Mouse (Mus musculus) embryonic facial prominence, embryonic 12.5 days (tissue): Measurements from ENCODE around the gene Galnt10. TPM values are rescaled to one million over a fixed set of nuclear protein-coding genes. Genes with fewer than 3 reads are reported as not detected.

ENCODE experiments used
- ATAC-seq: fragments of 200-750 bp; cut with Nextera tagmentation; 2 replicates; pipeline ENCODE4 v1.8.0; 2017; ENCODE audit not compliant: insufficient number of reproducible peaks, insufficient read depth, low FRiP score, low TSS enrichment
- H3K27ac ChIP-seq: fragments of 300-500 bp; sonication (generic); 2 replicates; pipeline ENCODE4 v1.5.1; 2016; ENCODE audit warnings: mild to moderate bottlenecking
- H3K27me3 ChIP-seq: fragments of 300-500 bp; sonication (generic); 2 replicates; pipeline ENCODE4 v1.6.1; 2016; ENCODE audit warnings: mild to moderate bottlenecking, moderate library complexity
- H3K36me3 ChIP-seq: fragments of 300-500 bp; sonication (generic); 2 replicates; pipeline ENCODE4 v1.6.1; 2016; ENCODE audit warnings: mild to moderate bottlenecking
- H3K4me1 ChIP-seq: fragments of 300-500 bp; sonication (generic); 2 replicates; pipeline ENCODE4 v1.6.1; 2016
- H3K4me2 ChIP-seq: fragments of 300-500 bp; sonication (generic); replicated peaks from 2 replicates; pipeline ENCODE4 v1.6.1; 2016; ENCODE audit warnings: mild to moderate bottlenecking, moderate library complexity
- H3K4me3 ChIP-seq: fragments of 300-500 bp; sonication (generic); 2 replicates; pipeline ENCODE4 v1.5.1; 2016; ENCODE audit warnings: mild to moderate bottlenecking
- H3K9ac ChIP-seq: fragments of 300-500 bp; sonication (generic); 2 replicates; pipeline ENCODE4 v1.6.1; 2016; ENCODE audit warnings: mild to moderate bottlenecking, moderate library complexity
- H3K9me3 ChIP-seq: fragments of 300-500 bp; sonication (generic); 2 replicates; pipeline ENCODE4 v1.6.1; 2016; ENCODE audit warnings: mild to moderate bottlenecking, moderate library complexity
- WGBS: fragments of 180-500 bp; shearing (Covaris S2); methylation state at CpG from one replicate; pipeline ENCODE4 v1.1.7; 2016; 5-methylcytosine and 5-hydroxymethylcytosine counted together
- polyA plus RNA-seq: library from polyadenylated mRNA; unstranded; fragments of >200 nt; fragmentation: Nextera tagmentation; extraction: Ambion mirVana; gene quantifications from 2 replicates; pipeline ENCODE4 v1.2.1, GENCODE M21; 2016

The Galnt10 gene
- polyA plus RNA-seq, 1 experiment from 2014 or later = 36.2 TPM

DNA sequence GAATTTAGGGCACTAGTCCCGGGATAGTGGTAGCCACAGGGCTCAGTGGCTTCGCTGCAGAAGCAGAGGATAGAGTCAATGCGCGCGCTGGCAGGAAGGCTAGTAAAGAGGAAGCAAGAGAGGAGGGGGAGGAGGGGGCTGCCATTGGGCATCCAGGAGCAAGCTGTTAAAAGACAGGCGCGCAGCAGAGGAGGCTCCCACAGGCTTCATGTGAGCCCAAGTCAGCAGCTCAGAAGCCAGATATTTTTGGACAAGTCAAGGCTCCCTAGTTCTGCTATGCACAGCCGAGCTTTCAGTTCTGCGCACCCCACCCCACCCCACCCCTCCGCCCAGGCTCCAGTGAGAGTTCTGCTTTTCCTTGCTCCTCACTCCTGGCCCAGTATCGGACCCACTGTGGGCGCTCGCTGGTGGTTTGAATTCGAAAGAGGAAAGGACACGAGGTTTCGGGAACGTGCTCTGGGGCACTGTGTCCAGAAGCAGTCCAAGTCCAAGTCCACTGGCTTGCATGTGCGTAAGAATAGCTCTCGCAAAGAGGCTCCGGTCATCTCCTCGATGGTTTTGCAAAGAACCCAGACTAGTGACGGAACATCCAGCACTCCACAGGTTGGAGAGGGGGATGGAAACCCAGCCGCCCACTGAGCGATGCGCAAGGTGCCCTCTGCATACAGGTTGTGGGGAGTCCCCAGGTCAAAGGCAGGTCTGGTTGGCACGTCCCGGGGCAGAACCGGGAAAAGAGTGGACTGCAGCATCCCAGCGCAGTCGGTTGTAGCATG is 811 bp upstream of the Galnt10 start:
- Histone ChIP-seq H3K27ac (peak overlapping the region; percentile 66; the same call in 1 of the 2 replicates), H3K9ac (peak overlapping the region; percentile 86), H3K4me1 (peaks cover 36% of the 10 kb centered on the region), H3K4me2 (peak overlapping the region; percentile 78), H3K4me3 (peak overlapping the region; percentile 80), H3K9me3 (no peaks in the 10 kb centered on the region), H3K36me3 (no peaks in the 10 kb centered on the region), H3K27me3 (no peaks in the 10 kb centered on the region)
- peak; percentile 61 for ATAC-seq
- WGBS = under 1% methylated on average over 30 of the region's 30 CpGs

DNA sequence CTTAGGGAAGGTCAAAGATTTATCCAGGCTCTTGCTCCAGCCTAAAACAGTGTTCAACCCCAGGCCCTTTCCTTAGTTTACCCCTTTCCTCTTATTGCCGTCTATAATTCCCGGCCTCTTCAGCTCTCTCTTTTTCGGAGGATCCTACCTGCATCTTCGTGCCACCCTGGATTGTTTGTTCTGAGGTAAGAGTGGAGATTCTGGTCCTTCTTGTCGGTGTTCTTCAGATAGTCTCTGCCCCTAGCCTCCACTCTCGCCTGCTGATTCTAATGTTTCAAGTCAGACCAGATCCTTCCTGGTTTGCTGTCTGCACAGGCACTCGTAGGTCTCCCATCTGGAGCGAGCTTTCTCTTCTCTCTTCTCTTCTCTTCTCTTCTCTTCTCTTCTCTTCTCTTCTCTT is 605 bp downstream of the Galnt10 start:
- H3K36me3 ChIP-seq = no peaks in the 10 kb centered on the region
- H3K9me3 ChIP-seq = no peaks in the 10 kb centered on the region
- peak overlapping the region; percentile 78 for H3K4me2 ChIP-seq
- no peaks in the 10 kb centered on the region for H3K27me3 ChIP-seq
- H3K27ac ChIP-seq = no peak overlapping the region
- no peak for ATAC-seq
- H3K4me3 ChIP-seq = peak overlapping the region; percentile 80
- H3K9ac ChIP-seq = peak overlapping the region; percentile 86
- peaks cover 43% of the 10 kb centered on the region for H3K4me1 ChIP-seq
- 21% methylated on average over 8 of the region's 8 CpGs for WGBS

DNA sequence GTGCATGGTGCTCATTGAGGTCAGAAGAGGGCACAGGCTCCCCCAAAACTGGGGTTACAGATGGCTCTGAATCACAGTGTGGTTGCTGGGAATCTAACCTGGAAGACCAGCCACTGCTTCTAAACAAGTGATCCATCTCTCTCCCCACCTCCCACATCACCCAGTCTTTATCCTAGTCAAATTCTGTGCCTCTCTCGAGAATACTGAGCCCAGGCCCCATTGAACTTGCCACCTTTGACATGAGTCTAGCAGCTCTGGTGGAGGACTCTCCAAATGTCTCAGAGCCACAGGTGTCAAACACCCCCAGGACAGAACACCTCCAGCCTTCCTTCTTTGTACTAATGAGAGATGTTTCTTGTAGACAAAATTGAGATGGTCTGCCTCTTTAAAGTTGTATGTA is 1.2 kb downstream of the Galnt10 start:
- Histone ChIP-seq H3K27me3 (no peaks in the 10 kb centered on the region), H3K4me1 (peaks cover 49% of the 10 kb centered on the region), H3K4me3 (peak overlapping the region; percentile 80; the same call in 1 of the 2 replicates), H3K9ac (peak overlapping the region; percentile 15; the same call in 1 of the 2 replicates), H3K36me3 (no peaks in the 10 kb centered on the region), H3K9me3 (no peaks in the 10 kb centered on the region), H3K4me2 (peak overlapping the region; percentile 78), H3K27ac (no peak overlapping the region)
- 36% methylated on average over 1 of the region's 1 CpGs for WGBS
- no peak for ATAC-seq

- Histone ChIP-seq H3K27me3 (no peaks in the 10 kb centered on the region), H3K9me3 (no peaks in the 10 kb centered on the region), H3K9ac (no peak overlapping the region), H3K36me3 (no peaks in the 10 kb centered on the region), H3K4me1 (peaks cover 54% of the 10 kb centered on the region), H3K27ac (no peak overlapping the region), H3K4me2 (peak overlapping the region; percentile 78), H3K4me3 (no peak overlapping the region; the same call in 1 of the 2 replicates)
- WGBS = 86% methylated on average over 8 of the region's 8 CpGs
- ATAC-seq = no peak
Observed at GRCm38 (mm10) chr11:57646940-57647339, 1.7 kb downstream of the Galnt10 start.

- H3K27me3 ChIP-seq = no peaks in the 10 kb centered on the region
- ATAC-seq = no peak
- H3K36me3 ChIP-seq = no peaks in the 10 kb centered on the region
- H3K4me1 ChIP-seq = peaks cover 55% of the 10 kb centered on the region
- 0 out of 2 replicates have a peak overlapping the region, but pooled peaks have one; percentile 8 for H3K4me2 ChIP-seq
- no peaks in the 10 kb centered on the region for H3K9me3 ChIP-seq
- H3K27ac ChIP-seq = no peak overlapping the region
- no peak overlapping the region for H3K4me3 ChIP-seq
- WGBS = 58% methylated on average over 5 of the region's 5 CpGs
- H3K9ac ChIP-seq = no peak overlapping the region
Observed at GRCm38 (mm10) chr11:57647446-57647845, 2.2 kb downstream of the Galnt10 start.

DNA sequence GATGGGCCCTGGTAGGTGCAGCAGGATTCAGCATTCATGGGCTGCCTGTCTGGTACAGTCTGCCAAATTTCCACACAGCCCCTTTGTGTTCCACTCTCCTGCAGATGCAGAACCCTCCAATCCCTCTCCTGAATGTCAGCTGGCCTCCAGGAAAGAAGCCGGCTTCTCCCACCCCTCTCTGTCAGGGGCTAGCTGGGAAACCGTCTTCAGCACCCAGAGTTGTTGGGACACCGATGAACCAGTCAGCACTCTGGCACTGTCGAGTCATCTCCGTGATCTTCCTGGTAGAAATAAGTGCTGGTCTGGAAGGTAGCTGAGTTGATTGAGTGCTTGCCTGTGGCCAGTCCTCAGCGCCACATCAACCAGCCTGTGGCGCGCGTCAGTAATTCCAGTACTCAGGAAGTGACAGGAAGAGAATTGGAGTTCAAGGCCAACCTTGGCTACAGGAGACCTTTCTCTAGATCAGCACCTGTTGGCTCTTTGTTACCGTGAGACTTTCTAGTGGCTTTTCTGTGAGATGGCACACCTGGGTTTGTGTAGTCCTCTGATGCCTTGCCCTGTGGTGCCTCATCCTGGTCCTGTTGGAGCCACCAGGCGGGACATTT is 3.1 kb downstream of the Galnt10 start:
- no peak overlapping the region for H3K4me2 ChIP-seq
- H3K36me3 ChIP-seq = no peaks in the 10 kb centered on the region
- 91% methylated on average over 11 of the region's 11 CpGs for WGBS
- H3K27me3 ChIP-seq = no peaks in the 10 kb centered on the region
- no peak for ATAC-seq
- no peaks in the 10 kb centered on the region for H3K9me3 ChIP-seq
- H3K4me3 ChIP-seq = no peak overlapping the region
- H3K27ac ChIP-seq = no peak overlapping the region
- H3K4me1 ChIP-seq = peaks cover 55% of the 10 kb centered on the region
- H3K9ac ChIP-seq = no peak overlapping the region

DNA sequence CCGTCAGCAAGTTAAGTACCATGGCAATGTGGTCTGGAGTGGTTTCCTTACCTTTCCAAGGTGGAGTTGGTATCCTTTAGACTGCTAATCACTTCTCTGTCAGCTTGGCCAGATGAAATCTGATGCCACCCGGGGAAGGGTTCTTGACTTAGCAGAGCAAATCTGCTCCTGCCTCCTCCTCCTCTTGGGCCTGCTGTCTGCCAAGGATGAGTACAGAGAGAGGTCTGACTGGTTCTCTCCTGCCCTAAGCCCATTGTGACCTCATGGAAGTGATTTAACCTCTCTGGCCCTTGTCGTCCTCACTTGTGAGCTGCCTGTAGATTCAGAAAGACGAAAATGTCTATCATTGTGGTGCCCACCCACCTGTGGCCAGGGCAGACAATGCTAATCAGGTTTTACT is 4.0 kb downstream of the Galnt10 start:
- H3K4me2 ChIP-seq = no peak overlapping the region
- no peaks in the 10 kb centered on the region for H3K36me3 ChIP-seq
- H3K9me3 ChIP-seq = no peaks in the 10 kb centered on the region
- peaks cover 57% of the 10 kb centered on the region for H3K4me1 ChIP-seq
- no peak overlapping the region for H3K9ac ChIP-seq
- ATAC-seq = no peak
- no peak overlapping the region for H3K27ac ChIP-seq
- no peak overlapping the region for H3K4me3 ChIP-seq
- no peaks in the 10 kb centered on the region for H3K27me3 ChIP-seq
- WGBS = 49% methylated on average over 4 of the region's 4 CpGs

- H3K27ac ChIP-seq = no peak overlapping the region
- no peak overlapping the region for H3K4me2 ChIP-seq
- H3K36me3 ChIP-seq = no peaks in the 10 kb centered on the region
- ATAC-seq = no peak
- no peaks in the 10 kb centered on the region for H3K9me3 ChIP-seq
- no peak overlapping the region for H3K4me3 ChIP-seq
- no peaks in the 10 kb centered on the region for H3K27me3 ChIP-seq
- H3K4me1 ChIP-seq = peaks cover 61% of the 10 kb centered on the region
- no peak overlapping the region for H3K9ac ChIP-seq
- 71% methylated on average over 10 of the region's 10 CpGs for WGBS
Observed at GRCm38 (mm10) chr11:57649671-57650070, 4.4 kb downstream of the Galnt10 start.

DNA sequence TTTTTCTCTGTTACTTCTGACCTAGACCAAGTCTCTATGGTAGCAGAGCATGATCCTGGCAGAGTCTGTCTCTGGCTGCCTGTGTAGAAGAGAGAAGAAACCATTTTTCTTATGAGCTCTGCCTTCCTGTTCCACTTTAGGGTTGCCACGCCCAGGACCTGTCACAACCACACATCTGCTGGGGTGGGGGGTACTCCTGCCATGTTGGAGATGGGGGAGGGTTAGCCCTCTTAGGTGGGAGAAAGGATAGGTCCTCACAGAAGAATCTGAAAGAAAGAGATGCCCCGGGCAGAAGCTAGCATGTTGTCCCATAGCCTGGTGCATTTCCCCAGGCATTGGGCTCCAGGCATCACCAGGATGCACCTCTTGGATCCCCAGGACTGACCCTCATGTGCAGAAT is 5.6 kb downstream of the Galnt10 start:
- no peak overlapping the region for H3K4me3 ChIP-seq
- WGBS = 83% methylated on average over 2 of the region's 2 CpGs
- no peak for ATAC-seq
- peaks cover 72% of the 10 kb centered on the region for H3K4me1 ChIP-seq
- no peaks in the 10 kb centered on the region for H3K36me3 ChIP-seq
- no peaks in the 10 kb centered on the region for H3K9me3 ChIP-seq
- peak overlapping the region; percentile 52; the same call in 1 of the 2 replicates for H3K27ac ChIP-seq
- H3K9ac ChIP-seq = no peak overlapping the region
- no peak overlapping the region for H3K4me2 ChIP-seq
- no peaks in the 10 kb centered on the region for H3K27me3 ChIP-seq

- WGBS = 51% methylated on average over 15 of the region's 15 CpGs
- no peak overlapping the region for H3K4me3 ChIP-seq
- no peak overlapping the region; the same call in 1 of the 2 replicates for H3K4me2 ChIP-seq
- ATAC-seq = no peak
- no peaks in the 10 kb centered on the region for H3K27me3 ChIP-seq
- peak overlapping the region; percentile 12; the same call in 1 of the 2 replicates for H3K9ac ChIP-seq
- H3K36me3 ChIP-seq = no peaks in the 10 kb centered on the region
- peak overlapping the region; percentile 52; the same call in 1 of the 2 replicates for H3K27ac ChIP-seq
- no peaks in the 10 kb centered on the region for H3K9me3 ChIP-seq
- H3K4me1 ChIP-seq = peaks cover 73% of the 10 kb centered on the region
Observed at GRCm38 (mm10) chr11:57651281-57651810, 6.1 kb downstream of the Galnt10 start.

GRCm38 (mm10) chr11:57652206-57652922 is 7.1 kb downstream of the Galnt10 start:
- no peak overlapping the region for H3K27ac ChIP-seq
- H3K9me3 ChIP-seq = no peaks in the 10 kb centered on the region
- no peaks in the 10 kb centered on the region for H3K36me3 ChIP-seq
- H3K27me3 ChIP-seq = no peaks in the 10 kb centered on the region
- no peak overlapping the region for H3K4me3 ChIP-seq
- no peak for ATAC-seq
- H3K4me1 ChIP-seq = peaks cover 73% of the 10 kb centered on the region
- WGBS = 63% methylated on average over 23 of the region's 23 CpGs
- H3K4me2 ChIP-seq = no peak overlapping the region
- H3K9ac ChIP-seq = no peak overlapping the region
